Mouse (Mus musculus) brain, embryonic 14.5 days (tissue): Measurements from ENCODE around the gene Sorbs2. TPM values are rescaled to one million over a fixed set of nuclear protein-coding genes. Genes with fewer than 3 reads are reported as not detected.
"Not testable (repeated sequence)": the region's sequence is repeated elsewhere in the genome, so short reads cannot be mapped to it uniquely, and the experiment has no call there.

ENCODE experiments used
- DNase-seq: peaks from one replicate; pipeline ENCODE4 v3.0.0-alpha.2; 2011; ENCODE audit warnings: low read depth
- CTCF ChIP-seq: fragments of 200-500 bp; IDR thresholded peaks from 2 replicates; pipeline ENCODE4 v1.5.1; 2012; ENCODE audit warnings: inconsistent platforms, mild to moderate bottlenecking, moderate library complexity, borderline replicate concordance; ENCODE audit not compliant: insufficient read depth, insufficient read length; ENCODE audit errors: extremely low read depth
- POLR2A ChIP-seq: fragments of 200-500 bp; IDR thresholded peaks from 2 replicates; pipeline ENCODE4 v1.6.1; 2012; ENCODE audit warnings: mild to moderate bottlenecking, inconsistent platforms, borderline replicate concordance; ENCODE audit not compliant: poor library complexity, insufficient read depth, insufficient read length, severe bottlenecking; ENCODE audit errors: extremely low read depth
- polyA plus RNA-seq: library from polyadenylated mRNA; depleted of rRNA; stranded (reverse); fragments of >200 nt; gene quantifications from 2 replicates; pipeline ENCODE4 v1.2.3, GENCODE M21; 2012; rRNA removed

The Sorbs2 gene
- polyA plus RNA-seq, 1 experiment, result 81.7 TPM

DNA sequence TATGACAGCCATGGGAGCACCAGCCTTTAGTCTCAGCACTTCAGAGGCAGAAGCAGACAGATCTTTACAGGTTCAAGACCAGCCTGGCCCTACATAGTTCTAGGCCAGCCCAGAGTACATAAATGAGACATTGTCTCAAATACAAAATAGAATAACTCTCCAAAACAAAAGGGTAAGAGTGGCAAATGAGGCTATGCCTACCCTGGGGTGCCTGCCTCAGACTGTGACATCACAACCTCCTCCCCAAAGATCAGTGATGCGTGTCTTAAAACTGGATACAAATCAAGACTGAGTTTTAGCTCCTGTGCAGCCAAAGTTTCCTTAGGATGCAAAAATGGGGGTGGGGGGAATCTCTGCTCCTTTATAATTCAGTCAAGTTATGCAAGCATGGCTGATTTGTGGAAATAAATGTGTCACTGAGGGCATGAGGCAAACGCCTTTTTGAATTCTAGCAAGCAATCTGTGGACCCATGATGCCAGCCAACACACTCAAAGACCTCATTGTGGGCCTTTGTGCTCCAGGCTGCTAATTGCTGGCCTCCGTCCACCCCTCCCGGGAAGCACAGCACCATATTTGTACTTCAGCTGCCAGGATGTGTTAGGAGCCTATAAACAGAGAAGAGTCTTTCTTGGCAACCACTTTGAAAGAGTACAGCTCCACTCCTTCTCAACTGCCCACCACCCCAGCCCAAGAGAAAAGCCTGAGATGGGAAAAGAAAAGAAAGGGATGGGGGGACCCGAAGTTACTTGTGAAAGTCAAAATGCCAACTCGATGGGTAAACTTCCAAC lies 336.7 kb downstream of the Sorbs2 start:
- no peak for TF ChIP-seq CTCF
- TF ChIP-seq POLR2A, result no peak
- DNase-seq, result peak; percentile 97

DNA sequence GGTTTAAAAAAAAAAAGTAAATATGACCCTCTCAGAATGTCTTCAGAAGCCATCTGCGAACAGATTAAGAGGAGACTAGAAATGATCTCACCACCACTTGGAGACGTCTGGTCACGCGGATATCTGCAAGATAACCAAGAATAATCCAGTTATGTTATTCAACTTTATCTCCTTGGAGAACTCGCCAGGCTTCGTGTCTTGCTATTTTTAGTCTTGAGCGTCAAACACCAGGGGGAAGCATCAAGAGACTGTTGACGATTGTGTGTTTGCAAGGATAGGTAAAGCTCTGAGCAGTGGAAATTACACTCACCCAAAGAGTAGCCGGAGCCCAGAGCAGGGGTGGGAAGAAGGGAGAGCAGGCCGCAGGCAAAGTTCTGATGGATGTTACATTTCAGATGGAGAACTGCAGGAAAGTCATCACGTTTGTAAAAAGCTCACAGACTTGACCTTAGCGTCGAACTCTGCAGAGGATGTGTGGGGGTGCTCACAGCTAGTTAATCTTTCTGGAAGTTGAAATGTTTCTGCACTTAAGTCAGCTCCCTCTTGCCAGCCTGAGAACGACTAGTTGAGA lies 337.4 kb downstream of the Sorbs2 start:
- TF ChIP-seq CTCF, result no peak
- TF ChIP-seq POLR2A, result no peak
- peak; percentile 20 for DNase-seq

DNA sequence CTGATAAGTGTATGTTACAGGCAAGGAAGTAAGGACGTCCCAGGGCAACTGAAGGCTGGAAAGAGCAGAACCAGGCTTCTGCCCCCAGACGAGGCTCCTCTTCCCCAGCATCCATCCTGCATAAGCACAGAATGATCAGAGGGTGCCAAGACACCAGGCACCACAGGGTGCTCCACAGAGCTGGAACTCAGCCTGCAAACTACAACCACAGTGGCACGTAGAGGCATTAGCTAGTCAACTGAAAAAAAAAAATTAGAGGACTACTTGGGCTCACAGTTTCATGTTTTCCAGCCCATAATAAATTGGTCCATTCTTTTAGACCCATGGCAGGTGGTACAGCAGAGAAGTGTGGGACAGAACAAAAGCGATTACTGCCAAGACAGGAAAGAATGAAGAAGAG lies 338.3 kb downstream of the Sorbs2 start:
- TF ChIP-seq POLR2A, result no peak
- no peak for TF ChIP-seq CTCF
- peak; percentile 27 for DNase-seq

DNA sequence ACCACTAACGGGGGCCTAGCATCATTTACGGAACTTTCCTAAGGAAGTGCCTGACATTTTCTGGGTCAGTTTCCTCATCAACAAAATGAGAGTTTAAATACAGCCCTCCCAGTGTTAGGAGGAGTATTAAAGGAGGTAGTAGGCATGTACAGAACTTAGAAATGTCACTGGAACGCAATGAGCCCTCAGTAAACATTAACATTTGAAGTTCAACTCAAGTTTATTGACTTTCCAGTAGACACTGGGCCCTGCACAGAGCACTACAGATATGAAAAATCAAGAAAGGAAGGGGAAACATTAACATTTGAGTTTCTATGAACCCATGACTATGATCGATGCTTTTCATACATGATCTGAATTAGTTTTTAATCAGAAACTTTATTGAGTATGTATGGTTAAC lies 347.5 kb downstream of the Sorbs2 start:
- no peak for DNase-seq
- TF ChIP-seq CTCF (no peak), POLR2A (no peak)

DNA sequence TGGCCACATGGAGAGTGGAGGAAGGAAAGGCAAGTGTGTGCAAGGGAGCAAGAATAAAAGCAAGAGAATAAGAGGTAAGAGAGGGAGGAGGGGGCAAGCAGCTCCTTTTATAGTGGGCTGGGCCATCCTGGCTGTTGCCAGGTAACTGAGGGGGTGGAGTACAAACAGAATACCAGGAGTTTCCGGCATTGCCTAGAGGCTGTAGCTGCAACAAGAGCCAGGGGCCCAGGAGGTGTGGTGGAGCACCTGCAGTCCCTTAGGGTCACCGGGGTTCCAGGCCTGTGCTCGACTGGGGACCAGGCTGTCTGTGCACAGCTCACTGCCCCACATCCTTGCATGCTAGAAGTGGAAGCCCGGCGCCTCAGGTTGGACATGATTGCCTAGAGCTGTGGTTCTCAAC lies 350.1 kb downstream of the Sorbs2 start:
- no peak for TF ChIP-seq POLR2A
- no peak for TF ChIP-seq CTCF
- DNase-seq, result no peak

DNA sequence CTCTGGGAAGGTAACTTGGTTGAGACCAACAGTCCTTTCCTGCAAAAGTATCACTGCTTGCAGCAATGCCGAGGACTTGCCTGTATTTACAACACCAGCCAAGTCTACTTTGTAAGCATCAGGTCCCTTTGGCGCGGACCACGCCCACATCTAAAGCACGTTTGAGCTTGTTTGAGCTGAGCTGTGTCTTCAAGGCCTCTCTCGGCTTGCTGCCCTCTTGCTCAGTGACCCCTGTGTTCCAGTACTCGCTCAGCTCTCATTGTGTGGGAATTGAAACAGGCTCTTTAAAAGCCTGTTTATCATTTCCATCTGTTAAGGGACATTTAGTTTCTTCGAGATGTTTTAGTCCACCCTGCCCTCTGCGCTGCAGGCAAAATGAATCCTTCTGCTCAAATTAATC lies 350.8 kb downstream of the Sorbs2 start:
- TF ChIP-seq POLR2A (no peak), CTCF (no peak)
- DNase-seq, result peak; percentile 55

DNA sequence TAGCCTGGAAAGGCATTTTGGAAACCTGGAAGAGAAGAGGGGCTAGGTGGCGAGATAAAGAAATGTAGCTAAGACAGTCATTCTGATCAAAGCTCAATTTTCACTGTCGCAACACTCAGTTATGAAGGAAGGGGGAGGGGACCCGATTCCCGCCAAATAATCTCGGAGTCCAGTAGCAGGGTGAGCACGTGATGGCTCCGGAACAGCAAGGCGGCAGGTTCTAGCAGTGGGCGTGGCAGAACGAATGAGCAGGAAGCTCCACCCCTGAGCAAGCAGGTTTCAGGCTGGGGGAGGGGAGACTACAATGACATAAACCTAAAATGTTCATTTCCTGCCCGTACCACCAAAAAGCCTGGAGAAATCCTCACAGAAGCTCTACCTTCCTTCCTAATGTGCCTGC lies 364.0 kb downstream of the Sorbs2 start:
- DNase-seq, result not testable (repeated sequence)

DNA sequence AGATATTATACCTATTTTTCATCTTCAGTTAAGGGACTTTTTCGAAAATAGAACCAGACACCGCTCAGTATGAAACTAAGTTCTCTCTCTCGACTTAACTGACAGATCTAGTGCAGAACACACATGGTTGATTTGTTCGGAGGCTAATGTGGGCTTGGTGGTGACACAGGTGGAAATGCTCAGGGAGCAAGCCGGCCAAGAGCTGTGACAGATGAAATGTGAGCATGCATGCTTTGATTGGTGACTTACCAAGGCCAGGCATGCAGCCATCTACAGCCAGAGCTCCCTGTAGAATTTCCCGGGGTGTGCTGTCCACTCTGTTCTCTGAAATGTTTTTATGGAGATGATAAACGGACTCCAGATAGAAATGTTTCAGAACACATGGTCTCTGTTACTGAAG lies 364.5 kb downstream of the Sorbs2 start:
- no peak for TF ChIP-seq CTCF
- no peak for TF ChIP-seq POLR2A
- no peak for DNase-seq

DNA sequence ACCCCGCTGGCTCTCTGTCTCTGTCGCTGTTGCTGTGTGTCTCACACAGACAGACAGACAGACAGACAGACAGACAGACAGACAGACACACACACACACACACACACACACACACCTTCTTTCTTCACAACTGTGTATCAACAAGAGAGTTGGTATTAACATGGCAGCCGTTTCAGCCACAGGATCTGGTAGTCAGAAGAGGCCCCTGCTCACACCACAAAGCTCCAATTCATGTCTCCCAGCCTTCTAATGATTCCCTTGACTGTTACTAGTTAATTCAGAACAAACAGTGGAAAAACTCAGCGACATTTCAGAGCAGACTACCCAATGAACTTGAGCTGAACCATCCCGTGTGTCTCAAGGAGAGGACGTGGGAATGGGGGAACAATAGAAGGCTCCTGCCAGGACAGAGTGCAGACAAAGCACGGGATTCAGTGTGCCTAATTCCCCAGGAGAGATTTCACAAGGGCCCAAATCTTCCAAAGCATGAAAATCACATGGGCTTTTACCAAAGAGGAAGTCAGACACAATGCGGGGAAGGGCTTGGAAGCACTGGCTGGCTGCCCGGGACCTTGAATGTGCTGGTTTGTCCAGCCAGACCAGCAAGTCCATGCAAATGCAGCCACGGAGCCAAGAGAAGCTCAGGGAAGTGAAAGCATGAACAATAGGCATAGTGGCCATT lies 367.5 kb downstream of the Sorbs2 start:
- TF ChIP-seq CTCF (no peak), POLR2A (no peak)
- DNase-seq, result peak; percentile 96

DNA sequence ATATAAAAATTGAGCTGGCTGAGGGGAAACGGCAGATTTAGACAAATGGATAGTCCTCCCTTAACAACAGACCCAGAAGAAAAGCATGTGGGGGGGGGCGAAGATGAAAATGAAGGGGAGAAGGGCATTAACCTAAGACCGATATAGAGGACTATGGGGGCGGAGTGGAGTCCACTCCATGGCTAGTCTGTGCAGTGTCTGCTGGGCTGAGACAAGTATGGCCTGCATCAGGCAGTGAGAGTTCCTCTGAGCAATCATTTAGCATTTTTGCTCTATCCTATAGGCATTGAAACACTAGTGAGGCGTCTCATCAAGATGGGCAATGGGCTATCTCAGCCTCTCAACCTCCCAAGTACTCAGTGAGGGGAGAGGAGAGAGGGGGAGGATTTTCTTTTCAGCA lies 368.8 kb downstream of the Sorbs2 start:
- DNase-seq, result peak; percentile 24

More for the DNA sequence above, 368.8 kb downstream of the Sorbs2 start:
- TF ChIP-seq CTCF (no peak), POLR2A (no peak)

Other genes with a start within 250 kb of the Sorbs2 start
- gene F11, start 245.8 kb upstream of the Sorbs2 start, polyA plus RNA-seq, result 0.09 TPM in 1 of 2 replicates, not detected in the other
- 0.03 TPM in 2 replicates for gene Klkb1, start 212.9 kb upstream of the Sorbs2 start, polyA plus RNA-seq
- not detected in 2 replicates for gene Gm45753, start 199.3 kb upstream of the Sorbs2 start, polyA plus RNA-seq
- 0.82 and 1.3 TPM in 2 replicates for gene Cyp4v3, start 174.6 kb upstream of the Sorbs2 start, polyA plus RNA-seq
- 5.1 and 7.9 TPM in 2 replicates for gene Fam149a, start 125.5 kb upstream of the Sorbs2 start, polyA plus RNA-seq
- 1.2 and 1.3 TPM in 2 replicates for gene Tlr3, start 96.7 kb upstream of the Sorbs2 start, polyA plus RNA-seq